Mouse (Mus musculus) hindbrain, embryonic 15.5 days (tissue): ENCODE results near the gene Lrfn3. TPM values are rescaled to one million over a fixed set of nuclear protein-coding genes. Genes with fewer than 3 reads are reported as not detected.

Source experiments
- ATAC-seq: fragments of 200-750 bp; cut with Nextera tagmentation; 2 replicates; pipeline ENCODE4 v1.8.0; 2017; ENCODE audit warnings: low read depth, moderate number of reproducible peaks, moderate TSS enrichment; ENCODE audit not compliant: low FRiP score
- H3K27ac ChIP-seq: fragments of 300-500 bp; sonication (generic); replicated peaks from 2 replicates; pipeline ENCODE4 v1.5.1; 2015; ENCODE audit warnings: mild to moderate bottlenecking, inconsistent platforms
- H3K27me3 ChIP-seq: fragments of 300-500 bp; sonication (generic); 2 replicates; pipeline ENCODE4 v1.6.1; 2015; ENCODE audit warnings: control low read depth, inconsistent platforms
- H3K36me3 ChIP-seq: fragments of 300-500 bp; sonication (generic); 2 replicates; pipeline ENCODE4 v1.6.1; 2015; ENCODE audit warnings: control low read depth, inconsistent platforms
- H3K4me1 ChIP-seq: fragments of 300-500 bp; sonication (generic); replicated peaks from 2 replicates; pipeline ENCODE4 v1.6.1; 2015; ENCODE audit warnings: control low read depth, inconsistent platforms
- H3K4me2 ChIP-seq: fragments of 300-500 bp; sonication (generic); 2 replicates; pipeline ENCODE4 v1.6.1; 2015; ENCODE audit warnings: moderate library complexity, mild to moderate bottlenecking, inconsistent platforms
- H3K4me3 ChIP-seq: fragments of 300-500 bp; sonication (generic); 2 replicates; pipeline ENCODE4 v1.5.1; 2015; ENCODE audit warnings: mild to moderate bottlenecking, inconsistent platforms
- H3K9ac ChIP-seq: fragments of 300-500 bp; sonication (generic); 2 replicates; pipeline ENCODE4 v1.6.1; 2015; ENCODE audit warnings: inconsistent platforms
- H3K9me3 ChIP-seq: fragments of 300-500 bp; sonication (generic); 2 replicates; pipeline ENCODE4 v1.6.1; 2016; ENCODE audit warnings: control low read depth, inconsistent platforms
- WGBS: fragments of 180-500 bp; shearing (Covaris S2); methylation state at CpG from one replicate; pipeline ENCODE4 v1.1.7; 2015; 5-methylcytosine and 5-hydroxymethylcytosine counted together
- polyA plus RNA-seq: library from polyadenylated mRNA; unstranded; fragments of >200 nt; fragmentation: Nextera tagmentation; extraction: Ambion mirVana; gene quantifications from 2 replicates; pipeline ENCODE4 v1.2.1, GENCODE M21; 2015

Lrfn3 gene
- polyA plus RNA-seq, 1 experiment from 2014 or later: 15.7 TPM

GRCm38 (mm10) chr7:30373501-30373962, 11.0 kb upstream of the Lrfn3 start:
- H3K4me3 ChIP-seq: peak overlapping the region; percentile 42
- H3K4me1 ChIP-seq: no peaks in the 10 kb centered on the region; the same call in 1 of the 2 replicates
- ATAC-seq: peak; percentile 100
- H3K36me3 ChIP-seq: no peaks in the 10 kb centered on the region
- peak overlapping the region; percentile 53 for H3K4me2 ChIP-seq
- H3K9ac ChIP-seq: peak overlapping the region; percentile 52
- no peaks in the 10 kb centered on the region for H3K27me3 ChIP-seq
- peak overlapping the region; percentile 83 for H3K27ac ChIP-seq
- H3K9me3 ChIP-seq: no peaks in the 10 kb centered on the region
- WGBS: under 1% methylated on average over 21 of the region's 21 CpGs

GRCm38 (mm10) chr7:30367466-30367865, 4.9 kb upstream of the Lrfn3 start:
- WGBS: 82% methylated on average over 2 of the region's 2 CpGs
- no peak overlapping the region for H3K9ac ChIP-seq
- no peaks in the 10 kb centered on the region for H3K36me3 ChIP-seq
- H3K4me2 ChIP-seq: no peak overlapping the region
- no peak overlapping the region for H3K27ac ChIP-seq
- ATAC-seq: no peak
- H3K27me3 ChIP-seq: 0 out of 2 replicates have a peak, but pooled peaks cover 4% of the 10 kb centered on the region
- no peaks in the 10 kb centered on the region for H3K9me3 ChIP-seq
- no peak overlapping the region for H3K4me3 ChIP-seq
- H3K4me1 ChIP-seq: peaks cover 12% of the 10 kb centered on the region

- H3K4me3 ChIP-seq: peak overlapping the region; percentile 71
- H3K36me3 ChIP-seq: peaks cover 2% of the 10 kb centered on the region
- peak overlapping the region; percentile 83 for H3K4me2 ChIP-seq
- 65% methylated on average over 6 of the region's 6 CpGs for WGBS
- no peaks in the 10 kb centered on the region for H3K9me3 ChIP-seq
- peak; percentile 44 for ATAC-seq
- 0 out of 2 replicates have a peak, but pooled peaks cover 4% of the 10 kb centered on the region for H3K27me3 ChIP-seq
- H3K9ac ChIP-seq: peak overlapping the region; percentile 89
- H3K4me1 ChIP-seq: peaks cover 53% of the 10 kb centered on the region
- peak overlapping the region; percentile 63; the same call in 1 of the 2 replicates for H3K27ac ChIP-seq
Observed at GRCm38 (mm10) chr7:30363344-30363738, 769 bp upstream of the Lrfn3 start.

DNA sequence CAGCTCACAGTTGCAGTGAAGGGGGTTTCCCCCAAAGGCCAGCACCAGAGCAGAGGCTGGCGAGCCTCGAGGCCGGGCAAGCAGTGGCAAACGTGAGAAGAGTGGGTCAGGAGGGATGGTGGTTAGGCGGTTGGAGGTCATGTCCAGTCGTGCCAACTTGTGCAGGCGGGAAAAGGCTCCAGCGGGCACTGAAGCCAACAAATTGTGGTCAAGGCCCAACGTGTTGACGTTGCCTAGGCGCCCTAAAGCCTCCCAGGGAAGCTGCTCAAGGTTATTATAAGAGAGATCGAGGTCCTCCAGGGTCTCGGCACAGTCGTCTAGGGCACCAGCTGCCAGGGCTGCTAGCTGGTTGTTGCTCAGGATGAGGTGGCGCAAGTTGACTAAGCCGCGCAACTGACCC, 2.5 kb downstream of the Lrfn3 start:
- peaks cover 68% of the 10 kb centered on the region for H3K4me1 ChIP-seq
- no peak overlapping the region for H3K27ac ChIP-seq
- H3K36me3 ChIP-seq: peaks cover 13% of the 10 kb centered on the region
- H3K4me2 ChIP-seq: peak overlapping the region; percentile 83
- no peak for ATAC-seq
- H3K9ac ChIP-seq: no peak overlapping the region
- 92% methylated on average over 17 of the region's 17 CpGs for WGBS
- H3K4me3 ChIP-seq: 0 out of 2 replicates have a peak overlapping the region, but pooled peaks have one; percentile 6
- no peaks in the 10 kb centered on the region for H3K27me3 ChIP-seq
- no peaks in the 10 kb centered on the region for H3K9me3 ChIP-seq

DNA sequence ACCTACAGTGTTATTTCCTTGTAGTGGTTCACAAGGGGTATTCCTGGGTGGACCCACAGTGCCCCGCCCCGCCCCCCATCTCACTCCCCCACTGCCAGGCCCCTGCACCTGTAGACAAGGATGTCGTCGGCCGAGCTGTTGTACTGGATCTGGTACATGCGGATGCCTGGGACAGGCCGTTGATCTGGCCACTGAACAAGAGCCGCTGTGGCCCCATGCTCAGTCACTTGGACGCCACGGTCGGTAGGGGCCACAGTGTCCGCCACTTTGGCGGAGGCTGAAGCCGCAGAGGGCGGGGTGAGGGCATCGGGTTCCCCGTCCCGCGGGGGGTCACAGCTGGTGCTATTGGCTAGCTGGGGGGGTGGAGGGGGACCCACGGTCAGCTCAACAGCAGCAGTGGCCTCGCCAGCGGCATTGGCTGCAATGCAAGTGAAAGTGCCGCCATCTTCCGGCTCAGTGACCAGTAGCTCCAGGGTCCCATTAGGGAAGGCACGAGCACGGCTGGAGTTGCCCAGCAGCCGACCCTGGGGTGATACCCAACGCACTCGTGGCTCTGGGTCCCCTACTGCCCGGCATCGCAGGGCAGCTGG, 3.2 kb downstream of the Lrfn3 start:
- peak overlapping the region; percentile 6; the same call in 1 of the 2 replicates for H3K4me3 ChIP-seq
- H3K9me3 ChIP-seq: no peaks in the 10 kb centered on the region
- H3K4me2 ChIP-seq: peak overlapping the region; percentile 42
- H3K27ac ChIP-seq: no peak overlapping the region
- no peaks in the 10 kb centered on the region for H3K27me3 ChIP-seq
- ATAC-seq: no peak
- 65% methylated on average over 31 of the region's 31 CpGs for WGBS
- H3K9ac ChIP-seq: 0 out of 2 replicates have a peak overlapping the region, but pooled peaks have one; percentile 8
- H3K4me1 ChIP-seq: peaks cover 68% of the 10 kb centered on the region
- H3K36me3 ChIP-seq: peaks cover 14% of the 10 kb centered on the region

GRCm38 (mm10) chr7:30358378-30359186, 4.0 kb downstream of the Lrfn3 start:
- Histone ChIP-seq H3K9me3 (no peaks in the 10 kb centered on the region), H3K4me2 (peak overlapping the region; percentile 42), H3K4me1 (peaks cover 67% of the 10 kb centered on the region), H3K27me3 (no peaks in the 10 kb centered on the region), H3K9ac (0 out of 2 replicates have a peak overlapping the region, but pooled peaks have one; percentile 8), H3K4me3 (peak overlapping the region; percentile 6; the same call in 1 of the 2 replicates), H3K36me3 (peaks cover 14% of the 10 kb centered on the region), H3K27ac (no peak overlapping the region)
- WGBS: 60% methylated on average over 7 of the region's 7 CpGs
- ATAC-seq: no peak

- no peak for ATAC-seq
- Histone ChIP-seq H3K36me3 (peaks cover 12% of the 10 kb centered on the region; the same call in 1 of the 2 replicates), H3K27ac (no peak overlapping the region), H3K27me3 (peaks cover 8% of the 10 kb centered on the region; the same call in 1 of the 2 replicates), H3K9me3 (no peaks in the 10 kb centered on the region), H3K4me2 (no peak overlapping the region), H3K9ac (no peak overlapping the region), H3K4me3 (no peak overlapping the region), H3K4me1 (peaks cover 26% of the 10 kb centered on the region)
- WGBS: 81% methylated on average over 4 of the region's 4 CpGs
Observed at GRCm38 (mm10) chr7:30354059-30354458, 8.5 kb downstream of the Lrfn3 start.

GRCm38 (mm10) chr7:30353279-30353822, 9.2 kb downstream of the Lrfn3 start:
- 0 out of 2 replicates have a peak, but pooled peaks have one; percentile 40 for ATAC-seq
- Histone ChIP-seq H3K9ac (no peak overlapping the region), H3K36me3 (peaks cover 12% of the 10 kb centered on the region; the same call in 1 of the 2 replicates), H3K4me3 (no peak overlapping the region), H3K27ac (no peak overlapping the region), H3K9me3 (no peaks in the 10 kb centered on the region), H3K4me2 (no peak overlapping the region), H3K4me1 (peaks cover 20% of the 10 kb centered on the region), H3K27me3 (peaks cover 13% of the 10 kb centered on the region)
- 16% methylated on average over 6 of the region's 6 CpGs for WGBS

DNA sequence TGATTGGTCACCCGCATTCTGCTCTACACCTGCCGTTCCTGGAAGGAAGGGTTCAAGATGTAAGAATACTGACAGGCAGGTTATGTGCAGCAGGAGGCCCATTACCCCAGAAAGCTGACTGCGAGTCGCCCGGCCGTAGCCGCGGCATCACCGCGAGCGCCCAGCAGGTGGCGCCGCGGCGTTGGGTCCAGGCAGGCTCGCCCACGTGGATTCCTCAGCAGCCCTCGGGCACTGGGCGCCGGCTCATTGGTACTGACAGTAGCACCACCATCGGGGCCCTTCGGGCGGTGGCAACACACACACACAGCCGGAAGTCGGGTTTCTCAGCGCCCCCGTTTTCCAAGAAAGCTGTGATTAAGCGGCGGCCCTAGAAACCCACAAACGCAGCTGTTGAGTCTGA, 14.7 kb downstream of the Lrfn3 start:
- Histone ChIP-seq H3K27ac (no peak overlapping the region), H3K4me1 (peaks cover 16% of the 10 kb centered on the region), H3K9ac (no peak overlapping the region), H3K4me3 (peak overlapping the region; percentile 20; the same call in 1 of the 2 replicates), H3K4me2 (peak overlapping the region; percentile 49), H3K9me3 (no peaks in the 10 kb centered on the region), H3K27me3 (peaks cover 40% of the 10 kb centered on the region), H3K36me3 (no peaks in the 10 kb centered on the region)
- peak; percentile 64; the same call in 1 of the 2 replicates for ATAC-seq
- WGBS: 1% methylated on average over 30 of the region's 30 CpGs

- Histone ChIP-seq H3K9me3 (no peaks in the 10 kb centered on the region), H3K9ac (no peak overlapping the region), H3K36me3 (no peaks in the 10 kb centered on the region), H3K27ac (no peak overlapping the region), H3K27me3 (peaks cover 40% of the 10 kb centered on the region), H3K4me1 (peaks cover 16% of the 10 kb centered on the region), H3K4me3 (no peak overlapping the region), H3K4me2 (no peak overlapping the region)
- 29% methylated on average over 21 of the region's 21 CpGs for WGBS
- no peak for ATAC-seq
Observed at GRCm38 (mm10) chr7:30346635-30347379, 15.8 kb downstream of the Lrfn3 start.

GRCm38 (mm10) chr7:30339432-30340109, 23.0 kb downstream of the Lrfn3 start:
- no peak for ATAC-seq
- Histone ChIP-seq H3K36me3 (no peaks in the 10 kb centered on the region), H3K27ac (no peak overlapping the region), H3K4me2 (no peak overlapping the region), H3K9ac (no peak overlapping the region), H3K4me1 (peaks cover 11% of the 10 kb centered on the region), H3K4me3 (no peak overlapping the region), H3K27me3 (peaks cover 20% of the 10 kb centered on the region), H3K9me3 (no peaks in the 10 kb centered on the region)
- WGBS: 63% methylated on average over 5 of the region's 5 CpGs
